Mouse (Mus musculus): ENCODE data around the gene Mafb. TPM values are rescaled to one million over a fixed set of nuclear protein-coding genes. Genes with fewer than 3 reads are reported as not detected.

The Mafb gene
- polyA plus RNA-seq, 1 experiment = 12.5 TPM

DNA sequence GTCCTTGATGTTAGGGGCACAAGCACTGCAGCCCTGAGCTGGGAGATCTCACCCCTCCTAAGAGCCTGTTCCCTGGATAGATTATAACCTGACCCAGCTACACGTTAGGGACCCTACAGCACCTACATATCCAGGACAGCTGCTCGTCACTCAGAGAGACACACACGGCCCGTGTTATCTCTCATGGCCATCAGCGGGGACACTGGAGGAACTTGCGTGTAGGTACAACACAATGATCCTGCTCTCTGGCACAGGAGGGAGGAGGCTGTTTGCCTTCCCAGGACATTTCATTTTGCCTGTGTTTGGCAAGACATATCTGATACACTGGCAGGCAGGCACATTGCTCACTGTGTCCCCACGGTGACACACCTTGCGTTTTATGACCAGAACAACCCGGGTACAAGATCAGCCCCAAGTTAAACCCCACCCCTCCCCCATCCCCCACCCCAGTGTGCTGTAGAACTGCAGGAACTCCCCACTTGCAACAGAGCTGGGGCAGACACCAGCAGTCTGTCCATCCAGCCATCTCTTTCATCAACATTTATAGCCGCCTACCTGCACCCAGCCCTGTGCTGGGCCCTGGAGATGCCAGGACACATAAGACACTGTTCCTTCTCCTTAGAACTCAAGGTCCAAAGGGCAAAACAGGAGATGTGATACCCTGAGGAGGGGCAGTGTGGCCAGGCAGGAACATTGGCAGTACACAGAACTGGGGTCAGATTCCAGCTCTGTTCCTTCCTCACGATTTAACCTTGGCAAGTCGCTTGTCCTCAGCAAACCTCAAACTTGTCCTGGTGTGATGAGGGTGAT is 34.1 kb downstream of the Mafb start:
- no peak overlapping the region for H3K27ac ChIP-seq (ENCODE audit: insufficient read depth, low read length)
- H3K4me1 ChIP-seq (ENCODE audit: control insufficient read depth, insufficient read depth, low read length) = no peaks in the 10 kb centered on the region
- H3K4me3 ChIP-seq (ENCODE audit: insufficient read depth, low read length) = no peak overlapping the region
- TF ChIP-seq CTCF (IDR thresholded peaks at IDR 0.05; ENCODE audit: borderline replicate concordance, insufficient read depth, low read length) (no peak), POLR2A (IDR thresholded peaks at IDR 0.05; ENCODE audit: low read depth, low read length) (no peak)

DNA sequence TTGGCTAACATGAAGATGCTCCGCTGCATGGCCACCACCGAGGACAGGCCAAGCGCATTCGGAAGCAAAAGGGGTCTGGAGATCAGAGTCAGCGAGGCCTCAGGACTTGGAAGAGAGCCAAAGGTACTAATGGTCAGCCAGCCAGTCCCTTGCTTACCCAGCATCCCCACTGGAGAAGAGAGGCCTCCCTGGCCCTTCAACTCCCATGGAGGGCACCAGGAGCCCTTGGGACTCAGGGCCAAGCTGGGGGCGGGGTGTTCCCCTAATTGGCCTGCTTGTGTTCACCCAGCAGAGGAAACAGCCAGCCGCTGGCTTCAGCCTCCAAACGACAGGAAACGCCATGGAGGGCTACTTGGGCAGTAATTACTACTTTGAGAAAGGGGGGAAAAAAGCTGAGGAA is 38.0 kb downstream of the Mafb start:
- H3K27ac ChIP-seq (ENCODE audit: insufficient read depth, low read length) = no peak overlapping the region
- TF ChIP-seq POLR2A (IDR thresholded peaks at IDR 0.05; ENCODE audit: low read depth, low read length) (no peak), CTCF (IDR thresholded peaks at IDR 0.05; ENCODE audit: borderline replicate concordance, insufficient read depth, low read length) (no peak)

DNA sequence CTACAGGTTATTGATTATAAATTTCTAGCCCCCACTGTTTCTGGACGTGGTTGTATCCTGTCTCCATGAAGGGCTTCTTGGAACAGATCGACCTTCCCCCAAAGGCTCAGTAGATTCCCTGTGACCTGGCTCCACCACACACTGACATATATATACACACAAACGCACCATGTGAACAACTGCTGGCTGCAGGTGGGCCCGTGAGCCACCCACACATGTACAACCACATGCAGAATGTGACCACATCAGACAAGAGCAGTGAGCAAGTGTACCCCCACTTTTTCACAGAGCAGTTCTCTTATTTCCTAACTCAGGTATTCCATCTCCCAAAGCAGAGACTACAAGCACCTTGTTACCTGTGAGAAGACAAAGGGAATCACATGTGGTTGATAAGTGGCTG is 39.1 kb downstream of the Mafb start:
- Histone ChIP-seq H3K27ac (ENCODE audit: insufficient read depth, low read length) (no peak overlapping the region), H3K4me3 (ENCODE audit: insufficient read depth, low read length) (no peak overlapping the region), H3K4me1 (ENCODE audit: control insufficient read depth, insufficient read depth, low read length) (no peaks in the 10 kb centered on the region)
- TF ChIP-seq POLR2A (IDR thresholded peaks at IDR 0.05; ENCODE audit: low read depth, low read length) (no peak), CTCF (IDR thresholded peaks at IDR 0.05; ENCODE audit: borderline replicate concordance, insufficient read depth, low read length) (no peak)

More for the DNA sequence above, 38.0 kb downstream of the Mafb start:
- Histone ChIP-seq H3K4me1 (ENCODE audit: control insufficient read depth, insufficient read depth, low read length) (no peaks in the 10 kb centered on the region), H3K4me3 (ENCODE audit: insufficient read depth, low read length) (no peak overlapping the region)

DNA sequence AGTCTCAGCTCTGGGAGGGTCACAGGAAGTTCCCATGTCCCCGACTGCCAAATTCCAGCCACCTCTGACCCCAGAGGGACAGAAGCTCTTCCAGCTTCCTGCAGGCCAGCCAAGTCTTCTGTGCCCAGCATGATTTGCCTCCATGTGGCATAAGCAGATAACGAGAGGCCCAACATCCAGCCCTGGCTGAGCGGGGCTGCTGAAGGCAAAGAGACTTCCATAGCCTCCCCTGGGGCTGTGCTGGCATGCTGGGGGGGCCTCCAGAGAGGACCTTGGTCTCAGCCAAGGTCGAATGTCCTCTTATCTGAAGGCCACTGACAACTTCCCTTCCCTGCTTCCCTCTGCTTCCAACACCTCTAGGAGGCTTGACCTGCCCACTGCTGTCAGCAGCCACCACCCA is 39.7 kb downstream of the Mafb start:
- no peak overlapping the region for H3K27ac ChIP-seq (ENCODE audit: insufficient read depth, low read length)
- peaks cover 2% of the 10 kb centered on the region; the same call in 1 of the 2 replicates for H3K4me1 ChIP-seq (ENCODE audit: control insufficient read depth, insufficient read depth, low read length)
- TF ChIP-seq CTCF (IDR thresholded peaks at IDR 0.05; ENCODE audit: borderline replicate concordance, insufficient read depth, low read length) = no peak
- no peak for TF ChIP-seq POLR2A (IDR thresholded peaks at IDR 0.05; ENCODE audit: low read depth, low read length)
- H3K4me3 ChIP-seq (ENCODE audit: insufficient read depth, low read length) = no peak overlapping the region

DNA sequence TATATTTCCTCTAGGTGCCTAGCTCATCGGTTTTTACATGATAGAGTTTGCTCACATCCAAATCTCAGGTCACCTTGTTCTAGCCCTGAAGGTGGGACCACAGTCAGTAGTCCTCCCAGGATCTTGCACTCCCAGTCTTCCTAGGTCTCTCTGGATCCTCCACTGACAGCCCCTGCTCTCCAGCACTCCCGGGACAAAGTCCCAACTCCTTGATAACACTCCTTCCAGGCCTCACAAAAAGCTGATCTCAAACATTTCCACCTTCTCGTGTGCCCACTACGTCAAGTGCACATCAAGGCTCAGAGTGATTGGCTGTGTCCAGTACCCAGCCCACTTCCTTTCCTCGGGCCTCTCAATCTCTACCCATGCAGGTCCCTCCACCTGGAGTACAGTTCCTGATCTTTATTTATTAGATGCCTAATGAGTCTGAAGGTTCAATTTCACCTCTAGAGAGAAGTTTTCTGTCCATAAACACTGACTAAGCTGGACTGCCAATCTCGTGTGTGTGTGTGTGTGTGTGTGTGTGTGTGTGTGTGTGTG is 41.7 kb downstream of the Mafb start:
- TF ChIP-seq CTCF (IDR thresholded peaks at IDR 0.05; ENCODE audit: borderline replicate concordance, insufficient read depth, low read length) = no peak
- TF ChIP-seq POLR2A (IDR thresholded peaks at IDR 0.05; ENCODE audit: low read depth, low read length) = no peak
- Histone ChIP-seq H3K4me1 (ENCODE audit: control insufficient read depth, insufficient read depth, low read length) (peaks cover 10% of the 10 kb centered on the region), H3K27ac (ENCODE audit: insufficient read depth, low read length) (no peak overlapping the region), H3K4me3 (ENCODE audit: insufficient read depth, low read length) (no peak overlapping the region)

DNA sequence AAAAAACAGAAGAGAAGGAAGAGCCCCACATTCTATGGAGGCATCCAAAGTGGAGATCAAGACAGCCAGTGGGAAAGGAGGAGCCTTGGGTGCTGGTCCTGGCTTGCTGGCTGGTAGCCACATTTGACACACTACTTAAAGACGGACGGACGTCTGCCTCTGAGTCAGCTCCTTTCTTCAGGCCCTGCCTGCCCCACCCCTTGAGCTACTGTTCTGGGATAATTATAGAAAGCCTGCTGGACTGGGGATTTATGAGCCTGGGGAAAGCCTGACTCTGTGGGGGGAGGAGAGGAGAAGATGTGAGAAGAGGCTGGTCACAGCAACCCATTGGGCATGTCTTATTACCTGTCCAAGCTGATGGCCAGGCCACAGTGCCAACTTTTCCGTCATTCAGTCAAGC is 45.0 kb downstream of the Mafb start:
- Histone ChIP-seq H3K4me3 (ENCODE audit: insufficient read depth, low read length) (no peak overlapping the region), H3K4me1 (ENCODE audit: control insufficient read depth, insufficient read depth, low read length) (peaks cover 10% of the 10 kb centered on the region), H3K27ac (ENCODE audit: insufficient read depth, low read length) (no peak overlapping the region)
- no peak for TF ChIP-seq CTCF (IDR thresholded peaks at IDR 0.05; ENCODE audit: borderline replicate concordance, insufficient read depth, low read length)
- no peak for TF ChIP-seq POLR2A (IDR thresholded peaks at IDR 0.05; ENCODE audit: low read depth, low read length)

DNA sequence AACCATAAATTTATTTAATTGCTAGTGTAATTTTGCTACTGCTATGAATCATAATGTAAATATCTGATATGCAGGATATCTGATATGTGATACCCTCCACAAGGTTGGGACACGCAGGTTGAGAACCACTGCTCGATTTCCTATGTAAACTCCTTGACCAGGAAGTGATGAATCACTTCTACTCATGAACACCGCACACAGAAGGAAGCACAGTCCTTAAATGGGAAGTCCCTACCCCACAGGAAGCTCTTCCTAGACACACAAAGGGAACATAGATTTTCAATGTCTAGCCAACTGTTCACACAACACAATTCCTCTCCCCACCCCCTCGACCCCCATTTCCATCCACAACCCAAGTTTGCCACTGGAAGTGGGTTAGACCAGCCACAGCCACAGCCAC is 48.6 kb downstream of the Mafb start:
- H3K27ac ChIP-seq (ENCODE audit: insufficient read depth, low read length) = no peak overlapping the region
- H3K4me3 ChIP-seq (ENCODE audit: insufficient read depth, low read length) = no peak overlapping the region
- TF ChIP-seq CTCF (IDR thresholded peaks at IDR 0.05; ENCODE audit: borderline replicate concordance, insufficient read depth, low read length) = no peak
- TF ChIP-seq POLR2A (IDR thresholded peaks at IDR 0.05; ENCODE audit: low read depth, low read length) = no peak
- peaks cover 10% of the 10 kb centered on the region for H3K4me1 ChIP-seq (ENCODE audit: control insufficient read depth, insufficient read depth, low read length)

Other genes with a start within 250 kb of the Mafb start
- gene Gm826, start 32.9 kb downstream of the Mafb start, polyA plus RNA-seq (2011; ENCODE audit: insufficient read length, low read depth, missing spikeins) = not detected in 2 replicates

All from embryonic fibroblast, embryonic 13.5 days (primary cell).